Mouse (Mus musculus) ES-E14 (cell line): Measurements from ENCODE around the gene Arhgef6.

ENCODE experiments used
- MAFK ChIP-seq: IDR thresholded peaks from 2 replicates; pipeline ENCODE4 v1.6.1; 2014; ENCODE audit warnings: mild to moderate bottlenecking, low read depth, low read length, inconsistent platforms; ENCODE audit not compliant: insufficient read depth
- ZC3H11A ChIP-seq: IDR thresholded peaks from 2 replicates; pipeline ENCODE4 v1.6.1; 2012; ENCODE audit warnings: low read depth, mild to moderate bottlenecking, inconsistent platforms, low read length, borderline replicate concordance
- ZNF384 ChIP-seq: IDR thresholded peaks from 2 replicates; pipeline ENCODE4 v1.6.1; 2012; ENCODE audit warnings: low read depth, low read length, inconsistent platforms

GRCm38 (mm10) chrX:57187301-57187700 is 151.2 kb downstream of the Arhgef6 start:
- TF ChIP-seq MAFK = no peak
- TF ChIP-seq ZNF384 = no peak
- TF ChIP-seq ZC3H11A = no peak
